In the genomic region with DNA sequence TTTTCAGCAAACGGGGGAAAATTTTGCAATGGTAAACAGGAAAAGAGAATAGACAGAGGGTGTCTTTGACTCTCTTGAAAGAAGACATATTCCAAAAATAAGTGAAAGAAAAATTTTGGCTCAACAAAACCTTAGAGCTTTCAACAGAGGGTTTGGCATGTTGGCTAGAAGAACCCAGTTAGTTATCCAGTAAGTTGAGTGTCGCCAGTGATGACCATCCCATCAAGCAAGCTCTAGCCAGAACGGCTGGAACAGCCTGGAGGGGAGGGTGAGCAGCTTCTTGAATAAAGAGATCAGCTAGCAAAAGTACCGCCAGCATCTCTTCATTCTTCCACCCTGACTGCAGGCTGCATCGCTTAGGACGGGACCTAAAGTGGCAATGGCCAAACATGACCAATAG, we compare ENCODE assay signal across 20 mouse cellular contexts.
DNase-seq lines count a peak whose midpoint lies in the region; ATAC-seq and TF ChIP-seq lines count a peak whose summit lies in the region.
"Had no signal": no experiment of that assay in that cellular context is flagged by ENCODE, and none has a peak within 500 bp of the region (broad histone marks: within the 10 kb centered on the region; RNA-seq: fewer than 3 reads in every experiment).

No protein-coding gene starts in this region.

- H3K36me3 ChIP-seq in heart, embryonic 10.5 days, result no peaks in the 10 kb centered on the region
- no peaks in the 10 kb centered on the region for H3K36me3 ChIP-seq in stomach, postnatal 0 days (ENCODE audit: control insufficient read depth, insufficient read depth, low read length)
- H3K36me3 ChIP-seq: embryonic facial prominence, embryonic 10.5 days; heart, embryonic 12.5 days; limb, embryonic 15.5 days; liver, embryonic 15.5 days; neural tube, embryonic 13.5 days had no signal

- no peak overlapping the region for H3K4me3 ChIP-seq in heart, embryonic 10.5 days
- H3K4me3 ChIP-seq in stomach, postnatal 0 days (ENCODE audit: low read depth, low read length), result no peak overlapping the region
- H3K4me3 ChIP-seq: embryonic facial prominence, embryonic 10.5 days; heart, embryonic 12.5 days; limb, embryonic 15.5 days; liver, embryonic 15.5 days; neural tube, embryonic 13.5 days had no signal

- peak; percentile 98 for DNase-seq in heart, adult 11 months
- DNase-seq in heart, embryonic 10.5 days (ENCODE audit: low spot score), result no peak
- DNase-seq in urinary bladder, postnatal 14 days (ENCODE audit: low spot score), result peak; percentile 15
- no peak for DNase-seq in urinary bladder, postnatal 25 days (ENCODE audit: low spot score)
- peak; percentile 37 for DNase-seq in lung, postnatal 14 days
- DNase-seq in stomach, postnatal 0 days (ENCODE audit: low spot score), result no peak
- no peak for DNase-seq in left cerebral cortex, adult 8-10 months (ENCODE audit: low spot score in 2 of 2)
- DNase-seq: cerebellum, adult 8-10 months; kidney, adult 11 months; layer of hippocampus, postnatal 36 days; midbrain, embryonic 14.5 days; spleen, adult 18-20 months; thymus, postnatal 36 days had no signal

- no peak for TF ChIP-seq CTCF in stomach, postnatal 0 days (IDR thresholded peaks at IDR 0.05; ENCODE audit: low read depth)

- H3K4me1 ChIP-seq in heart, embryonic 10.5 days, result peaks cover 11% of the 10 kb centered on the region
- H3K4me1 ChIP-seq in stomach, postnatal 0 days (replicated peaks; ENCODE audit: control insufficient read depth, insufficient read depth), result no peaks in the 10 kb centered on the region
- H3K4me1 ChIP-seq: liver, embryonic 15.5 days had no signal

- ATAC-seq in stomach, postnatal 0 days (ENCODE audit: low FRiP score, low TSS enrichment), result no peak
- ATAC-seq: forebrain, embryonic 14.5 days had no signal

- H3K9ac ChIP-seq in stomach, postnatal 0 days (ENCODE audit: low read length), result no peak overlapping the region
- H3K9ac ChIP-seq: heart, embryonic 12.5 days; limb, embryonic 15.5 days; liver, embryonic 15.5 days; neural tube, embryonic 13.5 days had no signal

- TF ChIP-seq EP300 in stomach, postnatal 0 days (optimal IDR thresholded peaks at IDR 0.05), result no peak

- H3K4me2 ChIP-seq in stomach, postnatal 0 days (replicated peaks; ENCODE audit: low read depth), result no peak overlapping the region
- H3K4me2 ChIP-seq: heart, embryonic 12.5 days; limb, embryonic 15.5 days; liver, embryonic 15.5 days; neural tube, embryonic 13.5 days had no signal

- no peaks in the 10 kb centered on the region for H3K9me3 ChIP-seq in heart, embryonic 10.5 days
- no peaks in the 10 kb centered on the region for H3K9me3 ChIP-seq in stomach, postnatal 0 days (ENCODE audit: control insufficient read depth, low read length)
- H3K9me3 ChIP-seq: embryonic facial prominence, embryonic 10.5 days; limb, embryonic 15.5 days; liver, embryonic 15.5 days; neural tube, embryonic 13.5 days had no signal

- WGBS in heart, embryonic 10.5 days, result 82% methylated on average over 6 of the region's 6 CpGs
- 82% methylated on average over 6 of the region's 6 CpGs for WGBS in stomach, postnatal 0 days

- no peak overlapping the region for H3K27ac ChIP-seq in heart, embryonic 10.5 days
- no peak overlapping the region for H3K27ac ChIP-seq in stomach, postnatal 0 days (replicated peaks)
- H3K27ac ChIP-seq: embryonic facial prominence, embryonic 10.5 days; kidney, postnatal 0 days; limb, embryonic 15.5 days; liver, embryonic 15.5 days; neural tube, embryonic 13.5 days had no signal

- H3K27me3 ChIP-seq in heart, embryonic 10.5 days (ENCODE audit: insufficient read depth, poor library complexity, severe bottlenecking), result no peaks in the 10 kb centered on the region
- H3K27me3 ChIP-seq in stomach, postnatal 0 days (ENCODE audit: control insufficient read depth, insufficient read depth, low read length), result no peaks in the 10 kb centered on the region
- H3K27me3 ChIP-seq: heart, embryonic 12.5 days; limb, embryonic 15.5 days; liver, embryonic 15.5 days; neural tube, embryonic 13.5 days had no signal

Comparison
In these comparisons a context has a peak if more than half of its experiments do, and no peak if none do; other contexts are left out.
1. DNase-seq: peak in heart, adult 11 months (single experiment), urinary bladder, postnatal 14 days (single experiment) and lung, postnatal 14 days (single experiment); none in heart, embryonic 10.5 days (single experiment), urinary bladder, postnatal 25 days (single experiment), stomach, postnatal 0 days (single experiment) and left cerebral cortex, adult 8-10 months (0 of 2).